Mouse (Mus musculus) gastrocnemius, postnatal 10 days (tissue): ENCODE measurements at regions not wholly inside any gene's neighbourhood (a gene's known extent, or its start where the extent isn't known, plus 50 kb on each side); places are given as distances from the start of the nearest gene placed in this dataset.

Experiments
- DNase-seq: peaks from one replicate; pipeline ENCODE4 v3.0.0; 2021; ENCODE audit warnings: mixed read lengths

DNA sequence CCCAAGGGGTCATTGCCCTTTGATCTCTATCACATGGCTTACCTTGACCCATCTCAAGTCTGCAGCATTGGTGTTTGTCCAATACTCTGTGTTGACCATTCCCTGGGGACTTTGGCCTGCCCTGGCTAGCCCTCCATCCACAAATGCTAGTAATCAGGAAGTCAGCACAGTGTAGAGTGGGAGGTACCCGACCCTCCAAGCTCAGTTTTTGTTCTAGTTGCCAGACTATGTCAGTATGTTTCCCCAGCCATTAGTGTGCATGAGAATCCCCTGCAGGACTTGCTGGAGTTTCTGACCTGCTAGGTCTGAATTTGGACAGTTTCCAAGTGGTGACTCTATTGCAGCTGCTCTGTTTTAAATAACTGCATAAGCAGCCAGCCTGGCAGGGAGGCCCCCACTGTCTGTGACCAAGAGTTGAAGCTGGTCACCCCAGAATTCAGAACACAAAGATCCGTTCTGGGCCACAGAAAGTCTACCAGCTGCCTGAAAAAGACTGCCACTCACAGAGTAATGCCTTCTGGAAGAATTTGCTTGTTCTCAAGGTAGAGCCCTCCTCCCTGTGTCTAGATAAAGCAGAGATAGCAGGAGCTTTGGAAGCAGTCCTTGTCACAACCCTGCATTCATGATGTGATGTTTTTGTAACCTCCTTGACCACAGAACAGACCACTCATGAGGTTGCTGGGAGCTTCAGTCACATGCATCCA lies 118.0 kb upstream of the Slc22a23 start:
- DNase-seq, result no peak

DNA sequence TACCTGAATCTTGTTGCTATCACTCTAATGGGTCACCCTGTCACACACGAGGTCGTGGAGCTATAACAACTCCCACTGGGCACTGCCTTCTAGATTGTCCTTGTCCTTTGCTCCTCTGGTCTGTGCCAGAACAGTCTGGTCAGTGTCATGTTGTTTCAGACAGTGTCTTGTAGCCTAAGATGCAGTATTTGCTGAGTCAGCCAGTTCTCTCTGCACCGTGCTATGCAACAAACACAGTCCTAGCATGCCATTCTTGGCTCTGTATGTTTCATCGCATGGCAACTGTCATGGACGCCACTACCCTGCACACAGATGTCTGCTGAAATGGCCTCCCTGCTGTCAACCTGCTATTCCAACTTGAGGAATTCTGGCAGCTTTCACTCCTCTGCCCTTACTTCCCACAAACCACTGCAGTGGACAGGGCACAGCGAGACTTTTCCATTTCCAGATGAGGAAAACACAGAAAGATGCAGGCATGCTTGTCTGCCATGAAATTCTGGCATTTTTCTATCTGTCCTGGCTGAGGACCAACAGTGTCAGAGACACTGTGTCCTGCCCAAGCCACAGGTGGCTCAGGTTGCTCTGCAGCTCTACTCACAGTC lies 117.3 kb upstream of the Slc22a23 start:
- DNase-seq, result no peak

DNA sequence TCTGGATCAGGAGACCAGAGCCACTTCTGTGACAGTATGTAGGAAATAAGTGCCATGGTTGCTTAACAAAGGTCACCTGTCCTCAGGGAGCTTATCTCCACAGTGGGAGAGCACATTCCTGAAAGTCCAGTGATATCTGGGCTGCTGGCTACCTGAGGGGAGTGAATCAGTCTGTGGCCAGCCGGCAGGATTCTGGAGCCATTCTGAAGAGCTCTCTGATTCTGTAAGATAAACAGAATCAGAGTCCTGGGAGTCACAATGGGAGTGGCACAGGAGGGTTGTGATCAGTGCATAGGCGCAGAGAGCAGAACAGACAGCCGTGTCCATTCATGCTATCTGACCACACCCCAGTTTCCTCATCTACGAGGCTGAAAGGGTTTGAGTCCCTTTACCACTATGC lies 116.0 kb upstream of the Slc22a23 start:
- no peak for DNase-seq

DNA sequence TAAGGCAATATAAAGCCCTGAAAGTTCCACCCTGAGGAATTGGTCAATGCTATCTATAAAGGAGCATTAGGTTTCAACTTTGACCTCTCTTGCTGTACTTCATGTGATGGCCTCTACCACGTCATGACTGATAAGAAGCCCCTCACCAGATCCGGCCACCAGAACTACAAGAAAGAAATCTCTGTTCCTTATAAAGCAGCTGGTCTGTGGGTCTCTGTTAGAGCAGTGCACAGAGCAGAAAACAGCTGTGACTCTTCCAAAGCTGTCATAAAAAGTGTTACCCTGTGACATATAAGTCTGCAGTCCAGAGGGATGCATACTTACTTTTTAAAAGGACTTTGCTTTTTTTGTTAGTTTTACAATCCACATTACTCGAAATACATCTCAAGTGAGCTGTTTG lies 111.1 kb upstream of the Slc22a23 start:
- DNase-seq, result no peak

- DNase-seq, result no peak
Measured at GRCm38 (mm10) chr13:34446806-34447205, 101.8 kb upstream of the Slc22a23 start.

- DNase-seq, result no peak
Measured at GRCm38 (mm10) chr13:34446327-34446726, 101.3 kb upstream of the Slc22a23 start.

GRCm38 (mm10) chr13:34441347-34441746 lies 96.4 kb upstream of the Slc22a23 start:
- DNase-seq, result no peak

DNA sequence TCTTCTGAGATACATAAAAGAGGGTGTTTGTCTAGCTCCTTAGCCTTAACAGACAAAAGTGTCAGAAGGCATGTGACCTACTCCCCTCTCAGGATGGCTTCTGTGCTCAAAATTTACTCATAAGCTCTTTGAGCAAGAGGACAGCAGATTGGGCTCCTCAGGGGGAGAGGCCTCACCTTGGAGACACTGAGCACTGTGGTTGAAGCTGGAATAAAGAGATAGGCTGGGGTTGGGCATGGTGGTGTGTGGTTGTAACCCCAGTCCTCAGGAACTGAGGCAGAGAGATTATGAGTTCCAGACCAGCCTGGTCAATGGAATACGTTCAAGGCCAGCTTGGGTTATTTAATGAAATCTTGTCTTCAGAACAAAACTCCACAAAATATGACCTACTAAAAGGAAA lies 82.5 kb upstream of the Slc22a23 start:
- DNase-seq, result no peak

- DNase-seq, result no peak
Measured at GRCm38 (mm10) chr13:34424921-34425320, 79.9 kb upstream of the Slc22a23 start.

- no peak for DNase-seq
Measured at GRCm38 (mm10) chr13:34421644-34422043, 76.7 kb upstream of the Slc22a23 start.

- DNase-seq, result no peak
Measured at GRCm38 (mm10) chr13:34420341-34421156, 75.6 kb upstream of the Slc22a23 start.

DNA sequence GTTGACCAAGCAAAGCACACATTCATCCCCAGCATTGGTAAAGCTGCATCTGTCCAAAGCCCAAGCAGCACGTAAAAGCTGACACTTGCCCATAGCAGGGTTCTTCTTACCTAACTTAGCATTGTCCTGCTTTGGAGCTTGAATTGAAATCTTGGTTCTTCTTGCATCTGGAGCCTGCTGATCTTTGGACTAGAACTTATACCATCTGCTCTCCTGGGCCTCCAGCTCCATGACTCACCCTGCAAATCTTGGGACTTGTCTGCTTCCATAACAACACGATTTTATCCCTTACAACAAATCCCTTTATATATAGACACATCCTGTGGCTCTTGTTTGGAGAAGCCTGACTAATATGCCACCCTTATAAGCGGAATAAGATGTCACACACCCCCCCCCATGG lies 74.1 kb upstream of the Slc22a23 start:
- DNase-seq, result no peak

DNA sequence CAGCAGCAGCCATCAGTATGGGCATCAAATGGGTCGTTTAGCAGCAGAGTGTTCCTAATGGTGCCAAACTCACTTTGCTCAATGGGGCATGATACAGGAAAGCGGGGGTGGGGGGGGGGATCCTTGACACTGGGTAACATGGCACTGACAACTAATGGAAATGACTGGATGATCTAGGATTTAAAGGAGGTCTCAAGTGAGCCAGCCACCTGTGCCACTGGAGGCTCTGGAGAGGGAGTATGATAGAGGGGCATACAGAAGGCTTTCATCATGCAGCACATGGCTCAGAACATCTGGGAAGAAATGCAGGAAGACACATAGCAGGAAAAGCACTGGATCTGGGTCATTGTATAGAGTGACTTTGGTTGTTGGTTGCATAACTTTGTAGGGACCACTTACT lies 71.6 kb upstream of the Slc22a23 start:
- no peak for DNase-seq

DNA sequence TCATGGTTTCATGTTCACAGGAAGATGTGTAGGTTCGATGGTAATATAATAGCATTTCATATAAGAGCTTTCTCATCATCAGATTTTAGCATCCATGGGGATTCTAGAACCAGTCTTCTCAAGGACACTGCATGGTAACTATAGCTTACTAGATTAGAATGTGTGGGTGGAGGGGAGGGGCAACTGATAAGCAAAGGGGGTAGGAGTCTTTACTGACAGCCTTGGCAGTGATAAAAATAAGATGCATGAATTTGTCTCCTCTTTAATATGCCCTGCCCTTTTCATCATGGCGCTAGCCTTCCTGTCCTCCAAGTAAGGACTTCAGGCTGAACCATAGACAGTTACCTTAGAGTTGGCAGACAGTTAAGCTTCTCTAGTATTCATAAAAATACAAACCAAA lies 69.6 kb upstream of the Slc22a23 start:
- no peak for DNase-seq

GRCm38 (mm10) chr13:34408669-34409055 lies 63.7 kb upstream of the Slc22a23 start:
- no peak for DNase-seq

- no peak for DNase-seq
Measured at GRCm38 (mm10) chr13:34408007-34408668, 63.2 kb upstream of the Slc22a23 start.

DNA sequence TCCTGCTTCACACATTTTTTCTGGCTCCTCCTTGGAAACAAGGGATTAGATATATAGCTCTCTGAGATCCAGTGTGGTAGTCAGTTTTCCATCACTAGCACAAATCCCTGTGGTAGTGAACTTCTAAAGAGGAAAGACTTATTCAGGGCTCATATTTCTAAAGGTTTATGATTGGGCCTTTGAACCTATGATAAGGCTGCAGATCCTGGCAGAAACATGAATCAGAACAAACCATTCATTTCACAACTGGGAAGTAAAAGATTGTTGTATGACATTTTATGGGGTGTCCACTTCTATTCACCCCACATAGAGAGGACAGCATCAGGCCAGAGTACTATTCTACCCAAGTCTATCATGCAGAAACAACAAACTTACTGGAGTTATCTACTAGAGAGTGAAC lies 61.3 kb upstream of the Slc22a23 start:
- no peak for DNase-seq

- no peak for DNase-seq
Measured at GRCm38 (mm10) chr13:34402631-34403030, 57.6 kb upstream of the Slc22a23 start.

GRCm38 (mm10) chr13:34401031-34401430 lies 56.0 kb upstream of the Slc22a23 start:
- no peak for DNase-seq

DNA sequence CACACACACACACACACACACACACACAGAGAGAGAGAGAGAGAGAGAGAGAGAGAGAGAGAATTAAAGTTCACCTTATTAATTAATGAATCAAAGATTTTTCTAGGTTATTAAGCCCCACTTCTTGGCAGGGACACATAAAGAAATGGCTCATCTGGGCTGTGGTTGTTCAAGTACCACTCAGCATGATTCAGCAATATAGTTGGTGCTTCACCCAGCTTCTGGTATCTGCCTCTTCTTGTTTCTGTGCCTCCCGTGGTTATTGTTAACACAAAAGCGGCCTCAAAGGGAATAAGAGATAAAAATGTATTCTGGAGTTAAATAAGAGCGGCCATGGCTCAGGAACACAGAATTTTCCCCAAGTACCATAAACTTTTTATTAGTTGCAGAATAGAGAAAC lies 53.9 kb upstream of the Slc22a23 start:
- no peak for DNase-seq

GRCm38 (mm10) chr13:34398061-34398787 lies 53.2 kb upstream of the Slc22a23 start:
- no peak for DNase-seq

GRCm38 (mm10) chr13:34395504-34395903 lies 50.5 kb upstream of the Slc22a23 start:
- DNase-seq, result no peak
